Mouse (Mus musculus): Measurements from ENCODE around the gene Hlf. TPM values are rescaled to one million over a fixed set of nuclear protein-coding genes. Genes with fewer than 3 reads are reported as not detected.

Hlf gene
- polyA plus RNA-seq, 1 experiment, result 0.40 TPM

- Histone ChIP-seq H3K27ac (ENCODE audit: insufficient read depth, low read length) (no peak overlapping the region), H3K9ac (ENCODE audit: low read depth, poor library complexity, severe bottlenecking) (no peak overlapping the region), H3K4me1 (ENCODE audit: control insufficient read depth, insufficient read depth, low read length) (peaks cover 1% of the 10 kb centered on the region), H3K9me3 (replicated peaks; ENCODE audit: control insufficient read depth, insufficient read depth, low read length, poor library complexity, severe bottlenecking) (no peaks in the 10 kb centered on the region; the same call in 1 of the 2 replicates), H3K4me3 (ENCODE audit: low read depth, low read length) (no peak overlapping the region), H3K36me3 (ENCODE audit: control insufficient read depth, insufficient read depth, low read length, poor library complexity, severe bottlenecking) (no peaks in the 10 kb centered on the region), H3K27me3 (ENCODE audit: control insufficient read depth, insufficient read depth, low read length, poor library complexity, severe bottlenecking) (no peaks in the 10 kb centered on the region)
- no peak for TF ChIP-seq EP300 (IDR thresholded peaks at IDR 0.05; ENCODE audit: insufficient read depth, low read depth, low read length)
- no peak for TF ChIP-seq POLR2A (IDR thresholded peaks at IDR 0.05; ENCODE audit: insufficient read depth, low read length)
- no peak for TF ChIP-seq CTCF (IDR thresholded peaks at IDR 0.05; ENCODE audit: low read depth, low read length)
Measured at GRCm38 (mm10) chr11:90369115-90369514, 21.6 kb downstream of the Hlf start.

- no peak for TF ChIP-seq CTCF (IDR thresholded peaks at IDR 0.05; ENCODE audit: low read depth, low read length)
- Histone ChIP-seq H3K4me1 (ENCODE audit: control insufficient read depth, insufficient read depth, low read length) (peaks cover 1% of the 10 kb centered on the region), H3K27ac (ENCODE audit: insufficient read depth, low read length) (no peak overlapping the region)
Measured at GRCm38 (mm10) chr11:90367894-90368860, 22.5 kb downstream of the Hlf start.

GRCm38 (mm10) chr11:90364865-90365264 lies 25.8 kb downstream of the Hlf start:
- Histone ChIP-seq H3K27me3 (ENCODE audit: control insufficient read depth, insufficient read depth, low read length, poor library complexity, severe bottlenecking) (no peaks in the 10 kb centered on the region), H3K9me3 (replicated peaks; ENCODE audit: control insufficient read depth, insufficient read depth, low read length, poor library complexity, severe bottlenecking) (no peaks in the 10 kb centered on the region; the same call in 1 of the 2 replicates), H3K27ac (ENCODE audit: insufficient read depth, low read length) (no peak overlapping the region), H3K4me3 (ENCODE audit: low read depth, low read length) (no peak overlapping the region), H3K9ac (ENCODE audit: low read depth, poor library complexity, severe bottlenecking) (no peak overlapping the region), H3K36me3 (ENCODE audit: control insufficient read depth, insufficient read depth, low read length, poor library complexity, severe bottlenecking) (no peaks in the 10 kb centered on the region), H3K4me1 (ENCODE audit: control insufficient read depth, insufficient read depth, low read length) (no peaks in the 10 kb centered on the region)
- no peak for TF ChIP-seq CTCF (IDR thresholded peaks at IDR 0.05; ENCODE audit: low read depth, low read length)
- TF ChIP-seq POLR2A (IDR thresholded peaks at IDR 0.05; ENCODE audit: insufficient read depth, low read length), result no peak
- no peak for TF ChIP-seq EP300 (IDR thresholded peaks at IDR 0.05; ENCODE audit: insufficient read depth, low read depth, low read length)

More at GRCm38 (mm10) chr11:90367894-90368860, 22.5 kb downstream of the Hlf start:
- no peaks in the 10 kb centered on the region; the same call in 1 of the 2 replicates for H3K9me3 ChIP-seq (replicated peaks; ENCODE audit: control insufficient read depth, insufficient read depth, low read length, poor library complexity, severe bottlenecking)
- no peaks in the 10 kb centered on the region for H3K27me3 ChIP-seq (ENCODE audit: control insufficient read depth, insufficient read depth, low read length, poor library complexity, severe bottlenecking)
- no peak overlapping the region for H3K9ac ChIP-seq (ENCODE audit: low read depth, poor library complexity, severe bottlenecking)
- H3K4me3 ChIP-seq (ENCODE audit: low read depth, low read length), result no peak overlapping the region
- no peaks in the 10 kb centered on the region for H3K36me3 ChIP-seq (ENCODE audit: control insufficient read depth, insufficient read depth, low read length, poor library complexity, severe bottlenecking)

DNA sequence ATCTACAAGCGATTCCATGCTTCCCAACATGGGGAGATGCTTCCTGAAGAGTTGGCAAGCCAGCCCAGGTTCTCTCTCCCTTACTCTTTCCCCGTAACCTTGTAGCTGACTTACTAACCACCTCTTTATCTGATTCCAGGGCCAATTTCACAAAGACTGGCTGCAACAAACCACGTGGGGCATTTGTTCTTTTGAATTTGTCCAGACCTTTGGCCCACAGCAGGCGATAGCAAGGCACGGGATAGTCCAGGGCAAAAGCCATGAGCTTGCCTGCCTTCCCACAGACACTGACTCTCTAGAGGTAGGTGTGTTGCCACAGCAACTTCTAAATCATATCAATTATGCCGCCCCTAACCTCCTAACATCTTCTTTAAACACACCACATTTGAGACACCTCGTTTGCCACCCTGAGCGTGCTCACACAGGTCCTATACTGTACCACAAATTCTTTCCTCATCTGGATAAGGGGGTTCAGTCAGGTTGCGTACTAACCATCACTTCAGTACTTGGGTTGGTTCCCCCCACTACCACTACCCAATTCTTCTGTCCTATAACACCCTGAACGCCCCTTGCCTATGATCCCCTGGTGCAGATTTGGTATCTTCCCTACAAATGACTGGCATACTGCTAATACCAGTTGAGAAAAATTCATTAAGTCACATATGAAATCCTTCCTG lies 26.7 kb downstream of the Hlf start:
- Histone ChIP-seq H3K27me3 (ENCODE audit: control insufficient read depth, insufficient read depth, low read length, poor library complexity, severe bottlenecking) (no peaks in the 10 kb centered on the region), H3K4me1 (ENCODE audit: control insufficient read depth, insufficient read depth, low read length) (no peaks in the 10 kb centered on the region), H3K36me3 (ENCODE audit: control insufficient read depth, insufficient read depth, low read length, poor library complexity, severe bottlenecking) (no peaks in the 10 kb centered on the region), H3K9ac (ENCODE audit: low read depth, poor library complexity, severe bottlenecking) (no peak overlapping the region), H3K4me3 (ENCODE audit: low read depth, low read length) (no peak overlapping the region), H3K27ac (ENCODE audit: insufficient read depth, low read length) (no peak overlapping the region), H3K9me3 (replicated peaks; ENCODE audit: control insufficient read depth, insufficient read depth, low read length, poor library complexity, severe bottlenecking) (no peaks in the 10 kb centered on the region; the same call in 1 of the 2 replicates)
- TF ChIP-seq EP300 (IDR thresholded peaks at IDR 0.05; ENCODE audit: insufficient read depth, low read depth, low read length), result no peak
- TF ChIP-seq CTCF (IDR thresholded peaks at IDR 0.05; ENCODE audit: low read depth, low read length), result no peak

DNA sequence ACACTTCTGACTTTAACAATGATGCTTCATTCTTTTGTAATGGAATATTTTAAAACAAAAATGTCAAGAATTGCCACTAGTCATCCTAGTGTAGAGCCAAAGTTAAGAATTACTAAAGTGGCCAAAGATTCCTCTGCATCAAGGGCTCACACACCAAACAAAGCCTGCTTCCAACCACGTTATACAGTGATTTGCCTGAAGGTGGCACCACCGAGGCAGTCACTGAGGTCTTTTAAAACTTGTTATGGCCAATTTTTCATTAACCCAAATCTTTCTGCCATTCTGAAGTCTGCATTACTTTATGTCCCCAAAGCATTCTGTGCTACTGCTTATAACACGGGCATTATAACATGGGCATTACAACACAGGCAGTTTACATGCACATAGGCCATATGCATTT lies 27.3 kb downstream of the Hlf start:
- no peak overlapping the region for H3K27ac ChIP-seq (ENCODE audit: insufficient read depth, low read length)

DNA sequence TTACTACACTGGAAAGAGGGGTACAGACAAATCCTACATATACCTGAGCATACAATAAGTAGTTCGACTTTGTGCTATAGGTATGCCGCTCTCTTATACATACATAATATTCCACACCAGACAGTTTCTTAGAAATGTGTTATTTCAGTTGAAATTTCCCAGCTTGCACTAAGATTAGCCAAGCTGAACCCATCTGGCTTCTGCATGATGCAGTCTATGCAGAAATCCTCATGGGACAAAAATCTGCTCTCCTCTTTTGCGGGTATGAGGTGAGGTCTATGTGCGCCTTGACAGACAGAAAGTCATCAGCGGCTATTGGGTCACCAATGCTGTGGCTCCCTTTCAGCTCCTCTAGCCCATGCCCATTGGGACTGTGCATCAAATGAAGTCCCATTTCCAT lies 30.2 kb downstream of the Hlf start:
- H3K9ac ChIP-seq (ENCODE audit: low read depth, poor library complexity, severe bottlenecking), result no peak overlapping the region
- H3K4me1 ChIP-seq (ENCODE audit: control insufficient read depth, insufficient read depth, low read length), result peaks cover 1% of the 10 kb centered on the region
- TF ChIP-seq EP300 (IDR thresholded peaks at IDR 0.05; ENCODE audit: insufficient read depth, low read depth, low read length), result no peak
- no peak for TF ChIP-seq CTCF (IDR thresholded peaks at IDR 0.05; ENCODE audit: low read depth, low read length)
- TF ChIP-seq POLR2A (IDR thresholded peaks at IDR 0.05; ENCODE audit: insufficient read depth, low read length), result no peak
- H3K27me3 ChIP-seq (ENCODE audit: control insufficient read depth, insufficient read depth, low read length, poor library complexity, severe bottlenecking), result no peaks in the 10 kb centered on the region
- no peaks in the 10 kb centered on the region; the same call in 1 of the 2 replicates for H3K9me3 ChIP-seq (replicated peaks; ENCODE audit: control insufficient read depth, insufficient read depth, low read length, poor library complexity, severe bottlenecking)
- H3K4me3 ChIP-seq (ENCODE audit: low read depth, low read length), result no peak overlapping the region
- H3K27ac ChIP-seq (ENCODE audit: insufficient read depth, low read length), result no peak overlapping the region
- H3K36me3 ChIP-seq (ENCODE audit: control insufficient read depth, insufficient read depth, low read length, poor library complexity, severe bottlenecking), result no peaks in the 10 kb centered on the region

More for the DNA sequence above, 27.3 kb downstream of the Hlf start:
- TF ChIP-seq POLR2A (IDR thresholded peaks at IDR 0.05; ENCODE audit: insufficient read depth, low read length) (no peak), CTCF (IDR thresholded peaks at IDR 0.05; ENCODE audit: low read depth, low read length) (no peak), EP300 (IDR thresholded peaks at IDR 0.05; ENCODE audit: insufficient read depth, low read depth, low read length) (no peak)
- Histone ChIP-seq H3K9me3 (replicated peaks; ENCODE audit: control insufficient read depth, insufficient read depth, low read length, poor library complexity, severe bottlenecking) (no peaks in the 10 kb centered on the region; the same call in 1 of the 2 replicates), H3K4me3 (ENCODE audit: low read depth, low read length) (no peak overlapping the region), H3K4me1 (ENCODE audit: control insufficient read depth, insufficient read depth, low read length) (no peaks in the 10 kb centered on the region), H3K36me3 (ENCODE audit: control insufficient read depth, insufficient read depth, low read length, poor library complexity, severe bottlenecking) (no peaks in the 10 kb centered on the region), H3K9ac (ENCODE audit: low read depth, poor library complexity, severe bottlenecking) (no peak overlapping the region), H3K27me3 (ENCODE audit: control insufficient read depth, insufficient read depth, low read length, poor library complexity, severe bottlenecking) (no peaks in the 10 kb centered on the region)

Data from ES-Bruce4 (cell line).